Mouse (Mus musculus) embryonic facial prominence, embryonic 15.5 days (tissue): ENCODE data around the gene Gmeb2. TPM values are rescaled to one million over a fixed set of nuclear protein-coding genes. Genes with fewer than 3 reads are reported as not detected.
"Not testable (repeated sequence)": the region's sequence is repeated elsewhere in the genome, so short reads cannot be mapped to it uniquely, and the experiment has no call there.

Source experiments
- ATAC-seq: fragments of 200-750 bp; cut with Nextera tagmentation; 2 replicates; pipeline ENCODE4 v1.8.0; 2017; ENCODE audit warnings: low read depth, moderate TSS enrichment; ENCODE audit not compliant: insufficient number of reproducible peaks, low FRiP score, low TSS enrichment
- H3K27ac ChIP-seq: fragments of 300-500 bp; sonication (generic); replicated peaks from 2 replicates; pipeline ENCODE4 v1.5.1; 2015; ENCODE audit warnings: mild to moderate bottlenecking, inconsistent platforms
- H3K27me3 ChIP-seq: fragments of 300-500 bp; sonication (generic); 2 replicates; pipeline ENCODE4 v1.6.1; 2015; ENCODE audit warnings: inconsistent platforms
- H3K36me3 ChIP-seq: fragments of 300-500 bp; sonication (generic); 2 replicates; pipeline ENCODE4 v1.6.1; 2015; ENCODE audit warnings: mild to moderate bottlenecking, inconsistent platforms
- H3K4me1 ChIP-seq: fragments of 300-500 bp; sonication (generic); 2 replicates; pipeline ENCODE4 v1.6.1; 2015; ENCODE audit warnings: inconsistent platforms
- H3K4me2 ChIP-seq: fragments of 300-500 bp; sonication (generic); replicated peaks from 2 replicates; pipeline ENCODE4 v1.6.1; 2015; ENCODE audit warnings: mild to moderate bottlenecking, inconsistent platforms
- H3K4me3 ChIP-seq: fragments of 300-500 bp; sonication (generic); replicated peaks from 2 replicates; pipeline ENCODE4 v1.5.1; 2015; ENCODE audit warnings: mild to moderate bottlenecking, inconsistent platforms
- H3K9ac ChIP-seq: fragments of 300-500 bp; sonication (generic); 2 replicates; pipeline ENCODE4 v1.6.1; 2015; ENCODE audit warnings: inconsistent platforms
- H3K9me3 ChIP-seq: fragments of 300-500 bp; sonication (generic); replicated peaks from 2 replicates; pipeline ENCODE4 v1.6.1; 2016; ENCODE audit warnings: inconsistent platforms
- WGBS: fragments of 180-500 bp; shearing (Covaris S2); methylation state at CpG from one replicate; pipeline ENCODE4 v1.1.7; 2015; 5-methylcytosine and 5-hydroxymethylcytosine counted together
- polyA plus RNA-seq: library from polyadenylated mRNA; unstranded; fragments of >200 nt; fragmentation: Nextera tagmentation; extraction: Ambion mirVana; gene quantifications from 2 replicates; pipeline ENCODE4 v1.2.1, GENCODE M21; 2015

Gmeb2 gene
- polyA plus RNA-seq, result 14.7 and 14.8 TPM in 2 replicates

DNA sequence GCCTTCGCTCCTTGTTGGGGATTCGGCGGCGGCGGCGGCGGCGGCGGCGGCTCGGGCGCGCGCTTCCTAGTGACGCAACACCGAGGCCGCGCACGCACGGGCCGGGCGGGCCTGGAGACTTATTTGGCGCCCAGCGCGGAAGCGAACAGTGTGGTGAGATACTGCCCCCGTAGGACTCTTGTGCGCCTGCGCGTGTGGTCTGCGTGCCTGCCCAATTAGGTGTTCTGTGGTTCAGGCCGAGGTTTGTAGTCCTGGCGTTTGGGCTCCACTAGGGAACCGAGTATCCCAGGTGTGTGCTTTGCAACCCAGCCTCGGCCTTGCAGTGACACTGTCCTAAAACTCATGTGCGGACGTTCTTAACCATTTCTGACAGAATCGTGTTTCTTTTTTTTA, at the start of gene Gmeb2:
Gene Gmeb2, minus strand, starts transcription at position 78 of the 393 bp plus-strand sequence.
- Histone ChIP-seq H3K27ac (peak within 1 kb of the TSS; percentile 95), H3K4me1 (peaks cover 14% of the 10 kb centered on the region), H3K4me2 (peak within 1 kb of the TSS; percentile 58), H3K9ac (peak within 1 kb of the TSS; percentile 69), H3K4me3 (peak within 1 kb of the TSS; percentile 69)
- not testable (repeated sequence) for H3K9me3 ChIP-seq, H3K27me3 ChIP-seq, H3K36me3 ChIP-seq
- ATAC-seq, result peak; percentile 97
- under 1% methylated on average over 37 of the region's 38 CpGs for WGBS

DNA sequence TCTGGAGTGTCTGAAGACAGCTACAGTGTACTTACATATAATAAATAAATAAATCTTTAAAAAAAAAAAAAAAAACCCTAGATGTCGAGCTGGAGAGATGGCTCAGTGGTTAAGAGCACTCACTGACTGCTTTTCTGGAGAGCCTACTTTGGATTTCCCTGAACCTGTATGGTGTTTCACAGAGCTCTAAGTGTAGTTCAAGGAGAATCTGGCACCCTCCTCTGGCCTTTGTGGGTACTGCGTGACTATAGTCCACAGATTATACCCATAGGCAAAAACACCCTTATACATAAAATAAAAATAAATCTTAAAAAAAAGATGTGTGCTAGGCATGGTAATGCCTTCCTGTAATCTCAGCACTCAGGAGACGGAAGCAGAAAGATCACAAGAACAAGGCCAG, 46.2 kb upstream of the Gmeb2 start:
- Histone ChIP-seq H3K27ac (no peak overlapping the region), H3K4me1 (no peaks in the 10 kb centered on the region), H3K4me3 (no peak overlapping the region), H3K27me3 (no peaks in the 10 kb centered on the region), H3K36me3 (peaks cover 67% of the 10 kb centered on the region), H3K4me2 (no peak overlapping the region), H3K9ac (no peak overlapping the region), H3K9me3 (no peaks in the 10 kb centered on the region)
- ATAC-seq, result no peak; the same call in 1 of the 2 replicates
- 66% methylated on average over 3 of the region's 3 CpGs for WGBS

DNA sequence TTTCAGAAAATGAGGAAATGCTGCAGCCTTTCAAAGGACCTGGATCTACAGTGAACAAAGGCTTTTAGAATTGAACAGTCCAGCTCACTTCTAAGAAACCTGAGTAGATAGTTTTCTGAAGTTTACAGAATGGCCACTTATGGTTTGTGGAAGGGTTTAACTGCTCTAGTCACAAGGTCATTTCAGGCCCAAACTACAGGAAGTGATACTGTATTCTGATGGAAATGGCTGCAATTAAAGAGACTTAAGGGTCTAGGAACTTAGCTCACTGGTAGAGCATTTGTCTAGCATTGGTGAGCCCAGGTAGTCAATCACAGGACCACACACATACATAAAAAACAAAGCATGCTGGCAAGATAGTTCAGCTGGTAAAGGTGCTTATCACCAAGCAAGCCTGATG, 44.7 kb upstream of the Gmeb2 start:
- no peaks in the 10 kb centered on the region for H3K9me3 ChIP-seq
- no peak overlapping the region for H3K4me3 ChIP-seq
- ATAC-seq, result no peak
- peaks cover 69% of the 10 kb centered on the region for H3K36me3 ChIP-seq
- H3K4me2 ChIP-seq, result no peak overlapping the region
- H3K9ac ChIP-seq, result no peak overlapping the region
- H3K27me3 ChIP-seq, result no peaks in the 10 kb centered on the region
- no peaks in the 10 kb centered on the region for H3K4me1 ChIP-seq
- no peak overlapping the region for H3K27ac ChIP-seq

DNA sequence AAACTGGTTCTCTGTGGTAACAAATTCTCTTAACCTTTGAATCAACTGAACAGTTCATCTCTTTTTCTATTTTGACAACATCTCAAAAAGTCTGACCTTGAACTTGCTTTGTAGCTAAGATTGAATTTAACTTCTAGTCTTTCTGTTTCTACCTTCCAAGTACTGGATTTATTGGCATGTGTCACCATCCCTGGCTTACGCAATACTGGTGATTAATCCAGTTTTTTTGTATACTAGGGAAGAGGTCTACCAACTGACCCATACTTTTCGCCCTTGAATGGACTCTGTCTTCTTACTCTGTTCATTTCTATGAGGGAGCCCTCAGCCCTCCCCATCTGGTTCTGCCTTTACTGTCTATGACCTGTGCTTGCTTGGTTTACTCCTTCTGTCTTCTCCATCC, 38.3 kb upstream of the Gmeb2 start:
- H3K9ac ChIP-seq, result no peak overlapping the region
- 92% methylated on average over 2 of the region's 2 CpGs for WGBS
- H3K27ac ChIP-seq, result no peak overlapping the region
- H3K27me3 ChIP-seq, result no peaks in the 10 kb centered on the region
- H3K4me3 ChIP-seq, result no peak overlapping the region
- H3K4me2 ChIP-seq, result no peak overlapping the region
- H3K9me3 ChIP-seq, result no peaks in the 10 kb centered on the region
- H3K36me3 ChIP-seq, result peaks cover 84% of the 10 kb centered on the region
- ATAC-seq, result no peak
- no peaks in the 10 kb centered on the region for H3K4me1 ChIP-seq

DNA sequence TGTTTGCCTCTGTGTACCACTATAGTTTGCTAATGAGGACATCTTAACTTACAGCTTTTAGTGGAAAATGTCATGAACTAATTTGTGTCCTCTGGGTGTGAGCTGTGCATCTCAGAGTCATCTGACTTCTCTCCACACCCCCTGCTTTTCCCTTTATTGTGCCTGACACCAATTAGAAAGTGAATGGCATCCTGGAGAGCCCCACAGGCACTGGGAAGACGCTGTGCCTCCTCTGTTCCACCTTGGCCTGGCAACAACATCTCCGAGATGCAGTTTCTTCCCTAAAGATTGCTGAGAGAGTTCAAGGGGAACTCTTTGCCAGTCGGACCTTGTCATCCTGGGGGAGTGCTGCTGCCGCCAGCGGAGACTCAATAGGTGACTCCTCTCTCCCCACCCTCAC, 34.3 kb upstream of the Gmeb2 start:
- ATAC-seq, result no peak
- WGBS, result 71% methylated on average over 5 of the region's 5 CpGs
- H3K36me3 ChIP-seq, result peaks cover 49% of the 10 kb centered on the region

DNA sequence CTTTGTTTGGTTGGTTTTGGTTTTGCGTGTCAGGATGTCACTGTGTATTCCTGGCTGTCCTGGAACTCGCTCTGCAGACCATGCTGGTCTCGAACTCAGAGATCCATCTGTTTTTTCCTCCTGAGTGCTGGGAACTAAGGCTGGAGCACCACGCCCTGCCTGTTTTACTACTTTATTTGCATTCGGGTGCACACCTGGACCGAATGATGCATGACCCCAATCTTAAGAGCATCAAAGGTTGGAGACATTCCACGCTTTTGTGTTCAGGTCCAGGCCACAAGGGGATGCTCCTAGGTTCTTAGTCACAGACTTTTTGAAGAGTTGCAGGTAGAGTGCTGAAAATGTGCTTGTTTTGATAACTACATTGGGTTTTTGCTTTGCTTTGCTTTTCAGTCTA, 32.3 kb upstream of the Gmeb2 start:
- H3K4me1 ChIP-seq, result peaks cover 11% of the 10 kb centered on the region
- peak overlapping the region; percentile 73 for H3K4me3 ChIP-seq
- no peaks in the 10 kb centered on the region for H3K9me3 ChIP-seq
- WGBS, result 16% methylated on average over 7 of the region's 7 CpGs
- H3K4me2 ChIP-seq, result peak overlapping the region; percentile 72
- peak overlapping the region; percentile 71 for H3K27ac ChIP-seq
- H3K9ac ChIP-seq, result peak overlapping the region; percentile 47
- ATAC-seq, result no peak
- H3K27me3 ChIP-seq, result peaks cover 18% of the 10 kb centered on the region
- peaks cover 30% of the 10 kb centered on the region for H3K36me3 ChIP-seq

More for the DNA sequence above, 34.3 kb upstream of the Gmeb2 start:
- Histone ChIP-seq H3K27me3 (no peaks in the 10 kb centered on the region), H3K4me2 (no peak overlapping the region), H3K4me1 (peaks cover 11% of the 10 kb centered on the region), H3K9ac (no peak overlapping the region), H3K9me3 (no peaks in the 10 kb centered on the region), H3K4me3 (no peak overlapping the region), H3K27ac (no peak overlapping the region)

DNA sequence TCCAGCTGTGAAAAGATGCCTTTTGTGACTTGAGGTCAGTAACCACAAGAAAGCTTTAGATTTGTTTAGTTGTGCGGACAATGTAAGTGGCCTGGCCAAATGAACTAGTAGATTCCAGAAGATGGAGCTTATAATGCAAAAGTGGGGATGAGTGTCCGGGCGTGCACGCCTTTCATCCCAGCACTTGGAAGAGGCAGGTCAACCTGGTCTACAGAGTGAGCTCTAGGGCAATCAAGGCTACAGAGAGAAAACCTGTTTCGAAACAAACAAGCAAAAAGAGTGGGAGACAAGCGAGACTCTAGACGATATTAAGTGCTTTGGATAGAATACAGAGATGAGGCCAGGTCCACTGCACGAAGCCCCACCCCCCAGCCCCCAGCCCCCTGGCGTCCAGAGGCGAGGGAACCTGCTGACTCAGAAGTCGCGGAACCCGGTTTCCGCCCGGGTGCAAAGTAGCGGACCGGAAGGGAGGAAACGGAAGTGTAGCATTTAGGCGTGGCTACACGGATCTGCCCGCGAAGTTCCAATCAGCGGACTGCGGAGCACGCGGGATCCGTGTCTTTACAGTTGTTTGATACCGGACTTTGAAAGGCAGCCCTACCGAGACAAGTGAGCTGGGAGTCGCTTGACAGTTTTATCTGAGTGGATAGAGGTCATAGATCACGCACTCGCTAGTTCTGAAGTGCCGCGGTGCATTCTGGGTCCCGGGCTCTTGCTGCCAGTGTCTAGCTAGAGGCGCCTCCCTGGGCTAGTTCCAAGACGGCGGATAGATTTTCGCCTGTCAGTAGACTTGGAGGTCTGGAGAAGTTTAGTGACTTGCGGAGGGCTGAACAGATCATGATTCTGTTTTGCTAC, 31.6 kb upstream of the Gmeb2 start, which contains the start of gene Rtel1:
Gene Rtel1, plus strand, starts transcription at position 492 of the 855 bp plus-strand sequence.
- Histone ChIP-seq H3K27me3 (peaks cover 24% of the 10 kb centered on the region), H3K4me3 (peak within 1 kb of the TSS; percentile 73), H3K9me3 (no peaks in the 10 kb centered on the region), H3K9ac (peak within 1 kb of the TSS; percentile 47), H3K4me1 (peaks cover 11% of the 10 kb centered on the region), H3K36me3 (peaks cover 24% of the 10 kb centered on the region), H3K27ac (peak within 1 kb of the TSS; percentile 71), H3K4me2 (peak within 1 kb of the TSS; percentile 72)
- 6% methylated on average over 40 of the region's 40 CpGs for WGBS
- ATAC-seq, result peak; percentile 82; the same call in 1 of the 2 replicates

DNA sequence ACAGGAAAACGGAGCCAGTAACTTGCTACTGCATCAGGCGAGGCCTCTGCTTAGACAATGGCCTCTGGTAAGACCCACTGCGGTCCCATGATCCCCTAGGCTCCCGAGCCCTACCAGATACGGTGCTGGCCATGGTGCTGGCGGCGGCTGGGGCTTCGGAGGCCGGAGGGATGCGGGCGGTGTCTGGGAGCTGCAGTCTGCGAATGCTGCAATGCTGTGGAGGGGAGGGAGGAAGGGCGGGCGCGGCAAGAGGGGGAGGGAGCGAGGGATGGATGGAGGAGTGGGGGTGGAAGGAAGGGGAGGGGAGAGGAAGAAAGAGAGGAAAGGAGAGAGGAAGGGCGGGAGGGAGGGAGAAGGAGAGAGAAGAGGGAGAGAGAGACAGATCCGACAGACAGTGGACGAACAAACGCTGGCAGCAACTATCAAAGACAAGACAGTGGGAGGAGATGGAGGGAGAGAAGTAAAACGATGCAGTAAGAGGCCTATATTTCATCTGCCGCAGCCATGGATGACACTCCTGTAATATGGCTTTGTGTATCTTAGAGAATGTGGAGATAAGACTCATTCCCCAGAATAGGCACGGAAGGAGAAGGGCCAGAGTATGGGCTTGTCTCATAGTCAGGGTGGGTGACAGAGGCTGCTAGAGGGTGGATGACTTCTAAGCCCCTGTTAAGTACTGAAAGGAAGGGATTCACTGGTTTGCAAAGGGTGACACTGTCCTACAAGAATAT, 26.4 kb upstream of the Gmeb2 start, which contains the start of gene Stmn3:
Gene Stmn3, minus strand, starts transcription at position 421 of the 731 bp plus-strand sequence.
- WGBS, result 5% methylated on average over 22 of the region's 23 CpGs
- peaks cover 58% of the 10 kb centered on the region for H3K27me3 ChIP-seq
- peak; percentile 65; the same call in 1 of the 2 replicates for ATAC-seq
- no peak within 1 kb of the TSS for H3K9ac ChIP-seq
- H3K4me2 ChIP-seq, result peak within 1 kb of the TSS; percentile 22
- H3K4me3 ChIP-seq, result peak within 1 kb of the TSS; percentile 21
- H3K36me3 ChIP-seq, result no peaks in the 10 kb centered on the region
- H3K9me3 ChIP-seq, result no peaks in the 10 kb centered on the region
- peaks cover 8% of the 10 kb centered on the region for H3K4me1 ChIP-seq
- no peak within 1 kb of the TSS for H3K27ac ChIP-seq

DNA sequence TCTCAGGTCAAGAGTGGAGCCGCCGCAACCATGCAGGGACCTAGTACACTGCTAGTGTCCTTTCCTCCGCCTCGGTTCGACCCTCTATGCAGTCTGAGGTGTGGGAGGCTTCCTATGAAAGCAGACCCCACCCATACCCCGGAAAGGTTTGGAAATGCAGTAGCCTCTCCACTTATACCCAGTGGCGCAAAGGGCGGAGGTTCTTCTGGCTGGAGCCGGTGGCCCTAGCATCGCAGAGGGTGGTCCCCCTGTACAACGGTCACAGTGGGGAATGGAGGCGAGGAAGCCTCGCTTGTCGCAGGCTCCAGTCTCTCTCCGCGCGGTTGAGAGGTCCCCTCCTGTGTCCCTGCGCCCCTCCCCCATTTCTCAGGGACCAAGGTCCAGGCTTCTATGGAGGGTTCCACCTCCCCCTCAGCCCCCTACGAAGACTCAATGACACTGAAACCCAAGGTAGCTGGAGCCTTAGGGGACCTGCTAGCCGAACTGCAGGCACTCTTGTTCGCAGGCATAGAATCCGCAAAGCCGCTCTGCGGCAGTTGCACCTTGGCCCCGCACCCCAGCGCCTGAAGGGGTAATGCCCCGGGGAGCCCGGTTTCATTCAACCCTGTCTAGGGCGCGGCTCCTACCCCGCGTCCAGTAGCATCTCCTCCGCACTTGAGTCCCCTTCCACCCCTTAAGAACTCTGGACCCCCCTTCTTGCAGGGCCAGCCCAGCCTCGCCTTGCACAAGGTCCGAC, 25.7 kb upstream of the Gmeb2 start:
- WGBS, result 3% methylated on average over 35 of the region's 35 CpGs
- Histone ChIP-seq H3K9ac (no peak overlapping the region), H3K27me3 (peaks cover 58% of the 10 kb centered on the region), H3K4me2 (peak overlapping the region; percentile 22), H3K4me1 (peaks cover 8% of the 10 kb centered on the region), H3K9me3 (no peaks in the 10 kb centered on the region), H3K36me3 (no peaks in the 10 kb centered on the region), H3K27ac (no peak overlapping the region), H3K4me3 (peak overlapping the region; percentile 21)
- ATAC-seq, result peak; percentile 60; the same call in 1 of the 2 replicates

DNA sequence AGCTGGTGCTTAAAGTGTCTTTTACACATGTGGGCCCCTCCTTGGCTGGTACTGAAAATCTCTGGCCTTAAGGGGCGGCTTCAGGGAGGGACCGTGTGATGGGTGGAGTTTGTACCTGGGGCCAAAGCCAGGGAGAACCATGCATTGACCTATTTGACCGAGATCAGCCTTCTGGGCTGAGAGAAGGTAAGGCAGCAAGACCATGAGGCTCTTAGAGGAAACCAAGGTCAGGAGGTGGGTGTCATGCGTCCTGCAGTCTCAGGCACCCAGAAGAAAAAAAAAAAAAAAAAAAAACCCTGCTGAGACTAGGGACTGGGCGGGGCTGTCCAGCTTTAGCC, 25.1 kb upstream of the Gmeb2 start:
- Histone ChIP-seq H3K4me2 (no peak overlapping the region), H3K4me3 (peak overlapping the region; percentile 21; the same call in 1 of the 2 replicates), H3K27me3 (peaks cover 58% of the 10 kb centered on the region), H3K27ac (no peak overlapping the region), H3K9me3 (no peaks in the 10 kb centered on the region), H3K9ac (no peak overlapping the region), H3K36me3 (no peaks in the 10 kb centered on the region), H3K4me1 (peaks cover 8% of the 10 kb centered on the region)
- WGBS, result 15% methylated on average over 5 of the region's 5 CpGs
- no peak for ATAC-seq

DNA sequence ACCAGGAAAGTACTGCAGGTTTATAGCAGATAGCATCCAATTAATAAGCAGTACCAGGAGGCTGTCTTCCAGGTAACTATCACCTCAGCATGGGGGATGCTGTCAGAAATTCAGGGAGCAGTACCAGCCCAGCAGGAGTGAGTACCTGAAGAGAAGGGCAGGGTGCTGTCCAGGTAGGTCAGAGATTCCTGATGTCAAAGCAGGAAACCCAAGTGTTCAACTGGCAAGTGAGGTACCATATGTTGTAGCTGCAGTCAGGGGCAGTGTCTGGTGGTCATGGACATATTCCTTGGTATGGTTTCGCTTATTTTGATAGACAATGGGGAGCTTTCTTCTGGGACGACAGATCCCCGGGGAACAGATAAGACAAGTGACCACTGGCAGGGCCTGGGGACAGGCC, 24.6 kb upstream of the Gmeb2 start:
- H3K9ac ChIP-seq, result no peak overlapping the region
- no peak for ATAC-seq
- H3K27me3 ChIP-seq, result peaks cover 64% of the 10 kb centered on the region
- H3K36me3 ChIP-seq, result no peaks in the 10 kb centered on the region
- no peak overlapping the region for H3K4me2 ChIP-seq
- H3K4me1 ChIP-seq, result peaks cover 8% of the 10 kb centered on the region
- no peaks in the 10 kb centered on the region for H3K9me3 ChIP-seq
- no peak overlapping the region for H3K4me3 ChIP-seq
- WGBS, result 67% methylated on average over 3 of the region's 3 CpGs
- no peak overlapping the region for H3K27ac ChIP-seq
